Mouse (Mus musculus) megakaryocyte, embryonic 14.5 days (primary cell): ENCODE results near the gene Nfam1. TPM values are rescaled to one million over a fixed set of nuclear protein-coding genes. Genes with fewer than 3 reads are reported as not detected.

ENCODE experiments used
- H3K27me3 ChIP-seq: replicated peaks from 2 replicates; pipeline ENCODE3; 2012; ENCODE audit warnings: inconsistent platforms
- H3K36me3 ChIP-seq: replicated peaks from 2 replicates; pipeline ENCODE3; 2012; ENCODE audit warnings: low read length, inconsistent platforms, mixed read lengths
- H3K4me1 ChIP-seq: 2 replicates; pipeline ENCODE4 v1.6.1; 2012; ENCODE audit warnings: inconsistent platforms
- H3K4me3 ChIP-seq: replicated peaks from 2 replicates; pipeline ENCODE3; 2012; ENCODE audit warnings: moderate library complexity, mild to moderate bottlenecking, inconsistent platforms
- H3K9me3 ChIP-seq: 2 replicates; pipeline ENCODE4 v1.6.1; 2012; ENCODE audit warnings: inconsistent platforms
- FLI1 ChIP-seq: IDR thresholded peaks from 2 replicates; pipeline ENCODE4 v1.6.1; 2012; ENCODE audit warnings: low read length, inconsistent platforms, mixed read lengths
- GATA1 ChIP-seq: IDR thresholded peaks from 3 replicates; pipeline ENCODE4 v1.6.1; 2012; ENCODE audit warnings: mixed read lengths, low read length, inconsistent platforms, borderline replicate concordance
- polyA plus RNA-seq: library from polyadenylated mRNA; stranded (reverse); fragments of >175 nt; gene quantifications from 2 replicates; pipeline ENCODE4 v1.2.3, GENCODE M21; 2012; ENCODE audit warnings: low replicate concordance; ENCODE audit not compliant: insufficient read depth

Nfam1 gene
- polyA plus RNA-seq, 1 experiment = 7.7 TPM

- H3K9me3 ChIP-seq = no peaks in the 10 kb centered on the region
- peaks cover 55% of the 10 kb centered on the region for H3K27me3 ChIP-seq
- H3K4me3 ChIP-seq = no peak overlapping the region
- no peak for TF ChIP-seq FLI1
- TF ChIP-seq GATA1 = no peak
- H3K4me1 ChIP-seq = peaks cover 13% of the 10 kb centered on the region
- peaks cover 31% of the 10 kb centered on the region for H3K36me3 ChIP-seq
Measured at GRCm38 (mm10) chr15:82996431-82996830, 36.7 kb downstream of the Nfam1 start.

- H3K36me3 ChIP-seq = peaks cover 20% of the 10 kb centered on the region
- H3K27me3 ChIP-seq = peaks cover 57% of the 10 kb centered on the region
- no peak overlapping the region for H3K4me3 ChIP-seq
- H3K9me3 ChIP-seq = no peaks in the 10 kb centered on the region
- TF ChIP-seq GATA1 (no peak), FLI1 (no peak)
- peaks cover 16% of the 10 kb centered on the region for H3K4me1 ChIP-seq
Measured at GRCm38 (mm10) chr15:82995239-82995638, 37.9 kb downstream of the Nfam1 start.

GRCm38 (mm10) chr15:82992911-82993310 lies 40.2 kb downstream of the Nfam1 start:
- Histone ChIP-seq H3K4me1 (peaks cover 29% of the 10 kb centered on the region), H3K9me3 (no peaks in the 10 kb centered on the region), H3K4me3 (no peak overlapping the region), H3K27me3 (peaks cover 76% of the 10 kb centered on the region), H3K36me3 (peaks cover 1% of the 10 kb centered on the region)
- TF ChIP-seq GATA1 (no peak), FLI1 (no peak)

GRCm38 (mm10) chr15:82992079-82992783 lies 40.9 kb downstream of the Nfam1 start:
- no peak for TF ChIP-seq GATA1
- no peak for TF ChIP-seq FLI1
- Histone ChIP-seq H3K9me3 (no peaks in the 10 kb centered on the region), H3K4me1 (peaks cover 36% of the 10 kb centered on the region), H3K4me3 (no peak overlapping the region), H3K36me3 (no peaks in the 10 kb centered on the region), H3K27me3 (peaks cover 74% of the 10 kb centered on the region)

GRCm38 (mm10) chr15:82989190-82989704 lies 43.9 kb downstream of the Nfam1 start:
- TF ChIP-seq GATA1 = no peak
- Histone ChIP-seq H3K4me3 (no peak overlapping the region), H3K9me3 (no peaks in the 10 kb centered on the region), H3K27me3 (peaks cover 76% of the 10 kb centered on the region), H3K4me1 (peaks cover 51% of the 10 kb centered on the region), H3K36me3 (no peaks in the 10 kb centered on the region)

- H3K36me3 ChIP-seq = no peaks in the 10 kb centered on the region
- no peaks in the 10 kb centered on the region for H3K9me3 ChIP-seq
- peaks cover 76% of the 10 kb centered on the region for H3K27me3 ChIP-seq
- peaks cover 64% of the 10 kb centered on the region for H3K4me1 ChIP-seq
- TF ChIP-seq GATA1 = no peak
- TF ChIP-seq FLI1 = no peak
- H3K4me3 ChIP-seq = peak within 1 kb of the TSS; percentile 92
Measured at GRCm38 (mm10) chr15:82987732-82988112, 45.4 kb downstream of the Nfam1 start, which contains the start of gene Tcf20. Tcf20 (minus strand) TSS chr15:82987872.

GRCm38 (mm10) chr15:82987014-82987731 lies 45.9 kb downstream of the Nfam1 start:
- Histone ChIP-seq H3K4me1 (peaks cover 61% of the 10 kb centered on the region), H3K4me3 (peak overlapping the region; percentile 92), H3K9me3 (no peaks in the 10 kb centered on the region), H3K27me3 (peaks cover 78% of the 10 kb centered on the region), H3K36me3 (no peaks in the 10 kb centered on the region)
- TF ChIP-seq GATA1 (no peak), FLI1 (no peak)

- peaks cover 82% of the 10 kb centered on the region for H3K27me3 ChIP-seq
- no peaks in the 10 kb centered on the region for H3K36me3 ChIP-seq
- no peaks in the 10 kb centered on the region for H3K9me3 ChIP-seq
- peaks cover 66% of the 10 kb centered on the region for H3K4me1 ChIP-seq
- TF ChIP-seq GATA1 = no peak
- TF ChIP-seq FLI1 = no peak
- no peak overlapping the region for H3K4me3 ChIP-seq
Measured at GRCm38 (mm10) chr15:82984574-82984973, 48.5 kb downstream of the Nfam1 start.

GRCm38 (mm10) chr15:82984097-82984496 lies 49.0 kb downstream of the Nfam1 start:
- no peak overlapping the region for H3K4me3 ChIP-seq
- no peaks in the 10 kb centered on the region for H3K36me3 ChIP-seq
- no peak for TF ChIP-seq FLI1
- no peak for TF ChIP-seq GATA1
- peaks cover 66% of the 10 kb centered on the region for H3K4me1 ChIP-seq
- peaks cover 82% of the 10 kb centered on the region for H3K27me3 ChIP-seq
- H3K9me3 ChIP-seq = no peaks in the 10 kb centered on the region

GRCm38 (mm10) chr15:82983416-82984026 lies 49.6 kb downstream of the Nfam1 start:
- H3K4me3 ChIP-seq = no peak overlapping the region
- TF ChIP-seq FLI1 = no peak
- no peak for TF ChIP-seq GATA1
- H3K36me3 ChIP-seq = no peaks in the 10 kb centered on the region
- no peaks in the 10 kb centered on the region for H3K9me3 ChIP-seq
- peaks cover 82% of the 10 kb centered on the region for H3K27me3 ChIP-seq
- H3K4me1 ChIP-seq = peaks cover 69% of the 10 kb centered on the region
